Mouse (Mus musculus) E14TG2a.4 (cell line): Measurements from ENCODE around the gene Tnnt2.

Experiments
- H3K27me3 ChIP-seq: 2 replicates; pipeline ENCODE4 v1.6.1; 2014; ENCODE audit warnings: low read length, control low read depth; ENCODE audit not compliant: insufficient read depth
- H3K36me3 ChIP-seq: 2 replicates; pipeline ENCODE4 v1.6.1; 2014; ENCODE audit warnings: low read length, control low read depth; ENCODE audit not compliant: insufficient read depth
- H3K4me1 ChIP-seq: replicated peaks from 2 replicates; pipeline ENCODE4 v1.6.1; 2014; ENCODE audit warnings: low read depth, low read length, control low read depth
- H3K4me3 ChIP-seq: replicated peaks from 2 replicates; pipeline ENCODE4 v1.5.1; 2014; ENCODE audit warnings: mild to moderate bottlenecking, low read length
- H3K9me3 ChIP-seq: 2 replicates; pipeline ENCODE4 v1.6.1; 2014; ENCODE audit warnings: low read length, control low read depth
- CTCF ChIP-seq: conservative IDR thresholded peaks from 2 replicates; pipeline ENCODE4 v1.5.1; 2014; ENCODE audit warnings: low read length
- NANOG ChIP-seq: IDR thresholded peaks from 2 replicates; pipeline ENCODE4 v1.6.1; 2014; ENCODE audit warnings: borderline replicate concordance, low read length, mixed read lengths
- POU5F1 ChIP-seq: IDR thresholded peaks from 2 replicates; pipeline ENCODE4 v1.6.1; 2014; ENCODE audit warnings: low read length, borderline replicate concordance

Tnnt2 gene

DNA sequence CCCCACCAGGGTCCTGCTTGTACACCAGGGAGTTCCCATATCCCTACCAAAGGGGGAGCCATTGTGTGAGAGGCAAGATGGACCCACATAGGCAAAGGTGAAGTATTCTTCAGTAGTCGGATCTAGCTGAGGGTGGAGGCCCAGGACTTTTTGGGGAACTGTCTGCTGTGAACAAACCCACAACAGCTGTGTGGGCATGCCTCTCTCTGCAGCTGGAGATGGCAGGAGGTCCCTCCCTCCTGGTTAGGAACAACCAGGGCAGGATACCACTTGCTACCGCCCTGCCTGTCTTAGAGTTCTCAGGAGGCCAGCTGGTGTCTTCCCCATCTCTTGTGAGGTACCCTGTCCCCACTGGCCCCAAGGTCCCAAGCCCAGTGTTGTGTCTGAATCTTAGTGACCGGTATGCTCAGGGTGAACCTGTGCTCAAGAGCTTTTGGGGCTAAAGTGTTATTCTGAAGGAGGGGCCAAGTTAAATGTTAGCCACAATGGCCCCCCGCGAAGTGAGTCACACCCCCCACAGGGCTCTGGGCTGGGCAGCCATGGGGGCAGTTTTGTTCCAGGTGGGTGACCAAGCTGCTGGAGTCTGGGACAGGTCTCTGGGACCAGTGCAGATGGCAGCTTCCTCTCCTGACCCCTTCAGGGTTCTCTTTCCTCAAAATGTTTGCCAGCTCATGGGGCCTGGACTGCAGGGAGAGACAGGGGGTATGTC is 22.3 kb upstream of the Tnnt2 start:
- peaks cover 55% of the 10 kb centered on the region for H3K27me3 ChIP-seq
- no peaks in the 10 kb centered on the region for H3K9me3 ChIP-seq
- no peak overlapping the region for H3K4me3 ChIP-seq
- no peaks in the 10 kb centered on the region for H3K36me3 ChIP-seq
- TF ChIP-seq CTCF: no peak
- H3K4me1 ChIP-seq: peaks cover 44% of the 10 kb centered on the region

DNA sequence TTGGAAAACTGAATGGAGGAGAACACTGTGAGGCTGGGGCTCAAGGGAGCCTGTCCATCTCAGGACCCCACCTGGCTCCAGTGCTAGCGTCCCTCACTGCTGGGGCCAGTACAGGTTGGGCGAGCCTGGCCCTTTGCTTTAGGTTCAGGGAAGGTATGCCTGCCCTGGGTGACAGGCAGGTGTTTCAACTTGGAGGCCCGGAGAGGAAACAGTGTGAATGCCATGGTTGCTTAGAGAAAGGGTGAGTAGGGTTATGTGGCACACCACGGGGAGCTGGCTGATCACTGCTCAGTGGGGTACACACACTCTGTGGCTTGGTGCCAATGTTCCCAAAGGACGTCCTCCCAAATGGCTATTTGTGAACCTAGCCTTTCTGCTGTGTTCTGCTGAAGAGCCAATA is 21.6 kb upstream of the Tnnt2 start:
- Histone ChIP-seq H3K27me3 (peaks cover 62% of the 10 kb centered on the region), H3K4me3 (no peak overlapping the region), H3K4me1 (peaks cover 49% of the 10 kb centered on the region), H3K36me3 (no peaks in the 10 kb centered on the region), H3K9me3 (no peaks in the 10 kb centered on the region)
- no peak for TF ChIP-seq NANOG
- TF ChIP-seq POU5F1: no peak
- TF ChIP-seq CTCF: no peak

DNA sequence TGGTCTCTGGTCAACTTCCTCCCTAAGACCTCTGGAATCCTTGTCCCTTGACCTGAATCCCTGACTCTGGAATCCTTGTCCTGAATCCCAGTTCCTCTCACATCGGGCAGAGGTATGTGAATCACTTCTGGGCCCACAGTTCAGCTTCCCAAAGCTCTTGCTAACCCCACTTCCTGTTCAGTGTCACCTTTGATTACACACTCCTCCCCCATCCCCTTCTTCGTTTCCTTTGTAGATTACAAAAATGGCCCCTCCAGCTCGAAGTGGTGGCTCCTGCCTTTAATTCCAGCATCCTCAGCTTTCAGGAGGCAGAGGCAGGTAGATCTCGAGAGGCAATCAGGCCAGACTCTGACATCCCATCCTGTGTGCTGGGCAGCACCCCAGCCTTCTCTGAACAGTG is 18.6 kb upstream of the Tnnt2 start:
- TF ChIP-seq CTCF (no peak), NANOG (no peak), POU5F1 (no peak)
- peaks cover 82% of the 10 kb centered on the region for H3K27me3 ChIP-seq
- H3K36me3 ChIP-seq: no peaks in the 10 kb centered on the region
- H3K4me3 ChIP-seq: no peak overlapping the region
- peaks cover 4% of the 10 kb centered on the region; the same call in 1 of the 2 replicates for H3K9me3 ChIP-seq
- H3K4me1 ChIP-seq: peaks cover 51% of the 10 kb centered on the region

DNA sequence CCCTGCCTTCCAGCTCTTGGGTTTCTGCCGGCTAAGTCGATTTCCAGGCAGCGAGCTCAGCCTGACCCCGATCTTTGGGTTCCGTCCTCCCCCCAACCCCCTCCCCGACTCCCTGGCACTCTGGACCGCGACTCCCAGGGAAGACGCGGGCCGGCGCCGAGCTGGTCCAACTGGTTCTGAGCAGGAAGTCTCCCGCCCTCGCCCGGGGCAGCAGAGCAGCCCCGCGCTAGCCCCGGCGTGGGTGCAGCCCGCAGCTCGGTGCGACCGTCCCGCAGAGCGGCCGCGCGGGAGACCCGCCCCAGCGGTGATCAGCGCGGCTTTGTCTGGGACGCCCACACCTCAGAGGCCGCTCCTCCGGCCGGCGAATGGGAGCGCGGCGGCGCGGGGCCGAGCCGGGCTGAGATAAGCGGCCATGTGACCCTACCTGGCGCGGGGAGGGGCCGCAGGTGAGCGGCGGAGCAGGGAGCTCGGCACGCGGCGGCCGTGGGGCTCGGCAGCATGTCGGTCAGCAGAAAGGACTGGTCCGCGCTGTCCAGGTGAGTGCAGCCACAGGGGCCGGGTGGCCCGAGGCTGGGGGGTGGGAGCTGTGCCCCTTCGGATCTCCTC is 17.6 kb upstream of the Tnnt2 start, which contains the start of gene Lad1:
Gene Lad1 (plus strand): TSS at position 118 of the 606 bp plus-strand sequence.
- peaks cover 41% of the 10 kb centered on the region for H3K4me1 ChIP-seq
- H3K9me3 ChIP-seq: peaks cover 7% of the 10 kb centered on the region; the same call in 1 of the 2 replicates
- H3K27me3 ChIP-seq: peaks cover 89% of the 10 kb centered on the region
- H3K4me3 ChIP-seq: peak within 1 kb of the TSS; percentile 83
- TF ChIP-seq CTCF (no peak), NANOG (no peak), POU5F1 (no peak)
- no peaks in the 10 kb centered on the region for H3K36me3 ChIP-seq

DNA sequence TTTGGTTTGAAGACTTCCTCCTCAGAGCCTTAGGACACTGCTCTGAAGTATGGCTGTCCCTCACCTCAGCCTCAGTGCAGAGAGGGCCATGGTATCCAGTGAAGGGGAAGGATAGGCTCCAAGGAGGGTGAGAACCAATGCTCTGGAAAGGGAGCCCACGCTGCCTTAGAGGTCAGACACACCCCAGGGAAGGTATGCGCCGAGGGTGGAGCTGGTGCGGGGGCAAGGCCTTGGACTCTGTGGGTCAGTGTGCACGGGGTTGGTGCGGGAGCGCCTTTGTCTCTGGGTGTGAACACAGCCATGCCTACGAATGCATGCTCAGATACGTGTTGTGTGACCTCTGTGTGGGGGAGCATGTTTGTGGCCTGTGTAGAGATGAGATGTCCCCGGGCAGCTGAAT is 16.1 kb upstream of the Tnnt2 start:
- H3K9me3 ChIP-seq: peaks cover 7% of the 10 kb centered on the region; the same call in 1 of the 2 replicates
- H3K36me3 ChIP-seq: no peaks in the 10 kb centered on the region
- TF ChIP-seq NANOG: no peak
- TF ChIP-seq POU5F1: no peak
- TF ChIP-seq CTCF: no peak
- H3K4me1 ChIP-seq: peaks cover 32% of the 10 kb centered on the region
- H3K4me3 ChIP-seq: peak overlapping the region; percentile 83
- H3K27me3 ChIP-seq: peaks cover 83% of the 10 kb centered on the region

DNA sequence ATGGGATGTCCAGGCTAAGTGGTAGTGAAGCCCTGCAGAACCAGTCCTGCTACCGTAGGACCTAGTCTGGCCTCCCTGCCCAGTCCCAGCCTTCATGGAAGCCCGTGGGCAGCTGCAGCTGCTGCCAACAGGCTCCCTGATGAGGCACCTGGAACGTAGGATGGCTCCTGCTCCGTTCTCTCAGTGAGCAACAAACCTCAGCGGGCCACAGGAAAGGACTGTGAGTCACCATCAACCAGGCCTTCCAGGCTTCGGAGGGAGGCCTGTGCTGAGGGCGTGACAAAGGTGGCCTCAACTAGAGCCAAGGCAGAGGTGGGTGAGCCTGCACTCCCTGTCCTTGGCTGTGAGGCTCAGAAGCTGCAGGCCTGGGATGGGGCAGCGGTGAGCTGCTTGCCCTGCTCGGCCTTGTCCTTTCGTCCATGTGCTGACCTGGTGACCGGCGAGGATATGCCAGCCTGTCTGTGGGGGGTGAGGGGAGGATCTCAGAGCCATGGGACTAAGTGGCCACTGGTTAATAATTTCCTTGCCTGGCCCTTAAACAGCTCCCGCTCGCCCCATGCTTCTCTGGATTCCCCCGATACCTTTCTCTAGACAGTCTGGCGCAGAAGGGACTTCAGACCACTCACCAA is 15.3 kb upstream of the Tnnt2 start:
- Histone ChIP-seq H3K27me3 (peaks cover 83% of the 10 kb centered on the region), H3K4me3 (peak overlapping the region; percentile 23; the same call in 1 of the 2 replicates), H3K36me3 (0 out of 2 replicates have a peak, but pooled peaks cover under 1% of the 10 kb centered on the region), H3K9me3 (peaks cover 7% of the 10 kb centered on the region; the same call in 1 of the 2 replicates), H3K4me1 (peaks cover 32% of the 10 kb centered on the region)
- TF ChIP-seq NANOG: no peak
- TF ChIP-seq POU5F1: no peak
- no peak for TF ChIP-seq CTCF

DNA sequence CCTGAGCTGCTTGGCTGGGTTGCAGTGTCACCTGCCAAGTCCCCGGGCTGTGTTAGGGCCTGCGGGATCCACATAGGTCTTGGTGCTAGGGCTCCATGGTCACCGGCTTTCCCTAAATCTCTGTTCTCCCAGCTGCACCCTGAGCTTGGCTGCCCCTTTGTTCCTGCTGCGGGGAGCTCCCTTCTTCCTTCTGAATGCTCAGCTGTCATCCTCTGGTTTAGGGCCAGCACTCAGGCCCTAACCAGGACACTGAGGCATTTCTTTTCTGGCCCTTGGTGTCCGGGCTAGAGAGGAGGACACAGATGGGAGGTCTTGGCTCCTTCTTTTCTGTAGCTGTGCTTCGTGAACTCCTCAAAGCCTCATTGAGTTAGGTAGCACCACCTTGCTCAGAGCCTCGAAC is 14.4 kb upstream of the Tnnt2 start:
- no peak overlapping the region for H3K4me3 ChIP-seq
- TF ChIP-seq CTCF (no peak), POU5F1 (no peak), NANOG (no peak)
- peaks cover 32% of the 10 kb centered on the region for H3K4me1 ChIP-seq
- H3K27me3 ChIP-seq: peaks cover 82% of the 10 kb centered on the region
- 0 out of 2 replicates have a peak, but pooled peaks cover 9% of the 10 kb centered on the region for H3K36me3 ChIP-seq
- H3K9me3 ChIP-seq: peaks cover 7% of the 10 kb centered on the region; the same call in 1 of the 2 replicates

DNA sequence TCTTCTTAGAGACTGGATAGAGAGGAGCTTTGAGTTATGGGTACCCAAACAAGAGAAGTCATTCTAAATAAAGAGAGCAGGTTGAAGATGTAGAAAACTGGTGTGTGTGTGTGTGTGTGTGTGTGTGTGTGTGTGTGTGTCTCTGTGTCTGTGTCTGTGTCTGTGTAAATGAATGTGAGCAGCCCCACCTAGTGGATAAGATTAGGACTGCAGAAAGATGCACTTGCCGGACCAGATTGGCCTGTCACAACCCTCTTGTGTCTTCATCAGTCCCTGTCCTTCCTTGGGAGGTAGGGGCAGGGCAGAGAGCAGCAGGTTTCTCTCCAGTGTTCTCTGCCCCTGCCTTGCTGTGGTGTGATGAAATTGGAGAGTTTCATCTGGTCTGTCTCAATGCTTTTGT is 7.2 kb upstream of the Tnnt2 start:
- no peak for TF ChIP-seq POU5F1
- TF ChIP-seq CTCF: peak; percentile 40
- no peak for TF ChIP-seq NANOG
- H3K36me3 ChIP-seq: peaks cover 56% of the 10 kb centered on the region
- peaks cover 27% of the 10 kb centered on the region for H3K27me3 ChIP-seq
- H3K9me3 ChIP-seq: no peaks in the 10 kb centered on the region
- H3K4me3 ChIP-seq: no peak overlapping the region
- H3K4me1 ChIP-seq: peaks cover 14% of the 10 kb centered on the region
